Comparison of ENCODE assay signal across 32 mouse cellular contexts in genomic region chr17:3811187-3811586, GRCm38 (mm10).
DNase-seq lines count a peak whose midpoint lies in the region; ATAC-seq and TF ChIP-seq lines count a peak whose summit lies in the region.
"Had no signal": no experiment of that assay in that cellular context is flagged by ENCODE, and none has a peak within 500 bp of the region (broad histone marks: within the 10 kb centered on the region; RNA-seq: fewer than 3 reads in every experiment).

No protein-coding gene starts in this region.

- peaks cover 18% of the 10 kb centered on the region for H3K4me1 ChIP-seq in forebrain, embryonic 10.5 days
- H3K4me1 ChIP-seq in forebrain, embryonic 16.5 days (replicated peaks; ENCODE audit: control insufficient read depth, insufficient read depth, low read length): peaks cover 5% of the 10 kb centered on the region
- no peaks in the 10 kb centered on the region for H3K4me1 ChIP-seq in midbrain, embryonic 14.5 days (ENCODE audit: control insufficient read depth, insufficient read depth, low read length)
- no peaks in the 10 kb centered on the region for H3K4me1 ChIP-seq in midbrain, embryonic 11.5 days (ENCODE audit: control insufficient read depth, insufficient read depth, low read length)
- no peaks in the 10 kb centered on the region; the same call in 1 of the 2 replicates for H3K4me1 ChIP-seq in forebrain, embryonic 12.5 days
- H3K4me1 ChIP-seq in forebrain, postnatal 0 days (ENCODE audit: insufficient read depth): no peaks in the 10 kb centered on the region
- no peaks in the 10 kb centered on the region for H3K4me1 ChIP-seq in neural tube, embryonic 15.5 days
- H3K4me1 ChIP-seq: embryonic facial prominence, embryonic 13.5 days; heart, embryonic 10.5 days; heart, embryonic 15.5 days; limb, embryonic 10.5 days; limb, embryonic 15.5 days; liver, embryonic 13.5 days had no signal

- no peak overlapping the region for H3K9ac ChIP-seq in forebrain, embryonic 16.5 days (replicated peaks; ENCODE audit: low read depth, low read length)
- no peak overlapping the region for H3K9ac ChIP-seq in midbrain, embryonic 14.5 days (replicated peaks; ENCODE audit: low read length)
- H3K9ac ChIP-seq in midbrain, embryonic 11.5 days (ENCODE audit: low read length): no peak overlapping the region
- no peak overlapping the region for H3K9ac ChIP-seq in forebrain, embryonic 12.5 days
- no peak overlapping the region for H3K9ac ChIP-seq in forebrain, postnatal 0 days
- no peak overlapping the region for H3K9ac ChIP-seq in neural tube, embryonic 15.5 days (replicated peaks)
- H3K9ac ChIP-seq: embryonic facial prominence, embryonic 13.5 days; heart, embryonic 15.5 days; limb, embryonic 15.5 days; liver, embryonic 13.5 days; neural tube, embryonic 13.5 days had no signal

- H3K4me2 ChIP-seq in forebrain, embryonic 16.5 days (ENCODE audit: low read length): no peak overlapping the region
- H3K4me2 ChIP-seq in midbrain, embryonic 14.5 days (ENCODE audit: low read length): no peak overlapping the region
- no peak overlapping the region for H3K4me2 ChIP-seq in midbrain, embryonic 11.5 days
- no peak overlapping the region for H3K4me2 ChIP-seq in forebrain, embryonic 12.5 days
- H3K4me2 ChIP-seq in forebrain, postnatal 0 days (ENCODE audit: low read depth): no peak overlapping the region
- no peak overlapping the region for H3K4me2 ChIP-seq in neural tube, embryonic 15.5 days
- H3K4me2 ChIP-seq: embryonic facial prominence, embryonic 13.5 days; heart, embryonic 15.5 days; limb, embryonic 15.5 days; liver, embryonic 13.5 days; neural tube, embryonic 13.5 days had no signal

- H3K27me3 ChIP-seq in forebrain, embryonic 10.5 days (ENCODE audit: poor library complexity, severe bottlenecking): no peaks in the 10 kb centered on the region
- no peaks in the 10 kb centered on the region for H3K27me3 ChIP-seq in forebrain, embryonic 16.5 days (replicated peaks; ENCODE audit: control insufficient read depth, insufficient read depth, low read length)
- no peaks in the 10 kb centered on the region for H3K27me3 ChIP-seq in midbrain, embryonic 14.5 days (ENCODE audit: control insufficient read depth, insufficient read depth, low read length)
- H3K27me3 ChIP-seq in midbrain, embryonic 11.5 days (ENCODE audit: control insufficient read depth, insufficient read depth, low read length): no peaks in the 10 kb centered on the region
- H3K27me3 ChIP-seq in forebrain, embryonic 12.5 days: no peaks in the 10 kb centered on the region
- H3K27me3 ChIP-seq in forebrain, postnatal 0 days (ENCODE audit: insufficient read depth, low read length): no peaks in the 10 kb centered on the region
- H3K27me3 ChIP-seq in neural tube, embryonic 15.5 days (replicated peaks): no peaks in the 10 kb centered on the region
- H3K27me3 ChIP-seq: embryonic facial prominence, embryonic 13.5 days; heart, embryonic 15.5 days; limb, embryonic 15.5 days; liver, embryonic 13.5 days; neural tube, embryonic 13.5 days had no signal

- no peak for ATAC-seq in forebrain, embryonic 16.5 days
- no peak for ATAC-seq in midbrain, embryonic 14.5 days (ENCODE audit: low FRiP score, low TSS enrichment)
- ATAC-seq in midbrain, embryonic 11.5 days (ENCODE audit: low FRiP score): no peak
- ATAC-seq in forebrain, embryonic 12.5 days (ENCODE audit: low FRiP score): no peak; the same call in 1 of the 2 replicates
- no peak for ATAC-seq in forebrain, postnatal 0 days
- ATAC-seq in neural tube, embryonic 15.5 days (ENCODE audit: low FRiP score): no peak
- ATAC-seq: intestine, embryonic 16.5 days had no signal

- 32% methylated on average over 2 of the region's 2 CpGs for WGBS in forebrain, embryonic 10.5 days
- WGBS in forebrain, embryonic 16.5 days: 4% methylated on average over 2 of the region's 2 CpGs
- 58% methylated on average over 2 of the region's 2 CpGs for WGBS in midbrain, embryonic 14.5 days
- WGBS in midbrain, embryonic 11.5 days: 72% methylated on average over 2 of the region's 2 CpGs
- 10% methylated on average over 2 of the region's 2 CpGs for WGBS in forebrain, embryonic 12.5 days
- WGBS in forebrain, postnatal 0 days: 12% methylated on average over 2 of the region's 2 CpGs
- 45% methylated on average over 2 of the region's 2 CpGs for WGBS in neural tube, embryonic 15.5 days

- H3K27ac ChIP-seq in forebrain, embryonic 10.5 days: peak overlapping the region; percentile 11; the same call in 1 of the 2 replicates
- no peak overlapping the region for H3K27ac ChIP-seq in forebrain, embryonic 16.5 days (ENCODE audit: low read length)
- H3K27ac ChIP-seq in midbrain, embryonic 14.5 days (replicated peaks; ENCODE audit: low read depth, low read length): no peak overlapping the region
- no peak overlapping the region for H3K27ac ChIP-seq in midbrain, embryonic 11.5 days (ENCODE audit: low read depth, low read length)
- 0 out of 2 replicates have a peak overlapping the region, but pooled peaks have one; percentile 14 for H3K27ac ChIP-seq in forebrain, embryonic 12.5 days
- H3K27ac ChIP-seq in forebrain, postnatal 0 days (ENCODE audit: low read depth, low read length): no peak overlapping the region
- no peak overlapping the region for H3K27ac ChIP-seq in neural tube, embryonic 15.5 days (replicated peaks)
- H3K27ac ChIP-seq: embryonic facial prominence, embryonic 13.5 days; heart, embryonic 10.5 days; heart, embryonic 15.5 days; limb, embryonic 10.5 days; limb, embryonic 15.5 days; liver, embryonic 13.5 days; neural tube, embryonic 13.5 days; stomach, postnatal 0 days had no signal

- no peaks in the 10 kb centered on the region for H3K36me3 ChIP-seq in forebrain, embryonic 10.5 days (replicated peaks)
- no peaks in the 10 kb centered on the region for H3K36me3 ChIP-seq in forebrain, embryonic 16.5 days (ENCODE audit: control insufficient read depth, insufficient read depth)
- H3K36me3 ChIP-seq in midbrain, embryonic 14.5 days (ENCODE audit: control insufficient read depth, insufficient read depth, low read length): no peaks in the 10 kb centered on the region
- no peaks in the 10 kb centered on the region for H3K36me3 ChIP-seq in midbrain, embryonic 11.5 days (ENCODE audit: control insufficient read depth, insufficient read depth, low read length)
- no peaks in the 10 kb centered on the region for H3K36me3 ChIP-seq in forebrain, embryonic 12.5 days (replicated peaks)
- no peaks in the 10 kb centered on the region for H3K36me3 ChIP-seq in forebrain, postnatal 0 days (ENCODE audit: insufficient read depth)
- no peaks in the 10 kb centered on the region for H3K36me3 ChIP-seq in neural tube, embryonic 15.5 days
- H3K36me3 ChIP-seq: embryonic facial prominence, embryonic 13.5 days; heart, embryonic 10.5 days; heart, embryonic 15.5 days; limb, embryonic 10.5 days; limb, embryonic 15.5 days; liver, embryonic 13.5 days; neural tube, embryonic 13.5 days had no signal

- no peak overlapping the region for H3K4me3 ChIP-seq in forebrain, embryonic 10.5 days
- no peak overlapping the region for H3K4me3 ChIP-seq in forebrain, embryonic 16.5 days (replicated peaks; ENCODE audit: low read length)
- H3K4me3 ChIP-seq in midbrain, embryonic 14.5 days (replicated peaks; ENCODE audit: low read depth, low read length): no peak overlapping the region
- H3K4me3 ChIP-seq in midbrain, embryonic 11.5 days (ENCODE audit: low read depth, low read length): no peak overlapping the region
- no peak overlapping the region for H3K4me3 ChIP-seq in forebrain, embryonic 12.5 days (replicated peaks)
- H3K4me3 ChIP-seq in forebrain, postnatal 0 days (ENCODE audit: low read depth, low read length): no peak overlapping the region
- no peak overlapping the region for H3K4me3 ChIP-seq in neural tube, embryonic 15.5 days (replicated peaks)
- H3K4me3 ChIP-seq: embryonic facial prominence, embryonic 13.5 days; erythroblast, embryonic 14.5 days; heart, embryonic 10.5 days; heart, embryonic 15.5 days; limb, embryonic 10.5 days; limb, embryonic 15.5 days; liver, embryonic 13.5 days; neural tube, embryonic 13.5 days had no signal

- no peak for DNase-seq in forebrain, embryonic 10.5 days (ENCODE audit: extremely low spot score, low spot score)
- peak; percentile 18 for DNase-seq in midbrain, embryonic 14.5 days
- no peak for DNase-seq in midbrain, embryonic 11.5 days (ENCODE audit: low spot score, missing footprints)
- peak; percentile 28 for DNase-seq in forebrain, postnatal 0 days
- DNase-seq: adrenal gland, postnatal 14 days; B cell, adult 2 months; cerebellum, adult 18-20 months; cerebellum, postnatal 36 days; gastrocnemius, postnatal 25 days; heart, adult 11 months; kidney, adult 9 months; kidney, postnatal 10 days; layer of hippocampus, adult 9-11 months; liver, embryonic 13.5 days; lung, adult 18-20 months; lung, postnatal 10 days; retina, postnatal 1 day; right cerebral cortex, postnatal 25 days; thymus, adult 18-20 months; thymus, postnatal 25 days had no signal

- no peak for TF ChIP-seq CTCF in forebrain, postnatal 0 days (IDR thresholded peaks at IDR 0.05; ENCODE audit: low read depth)

- H3K9me3 ChIP-seq in forebrain, embryonic 10.5 days: no peaks in the 10 kb centered on the region
- no peaks in the 10 kb centered on the region for H3K9me3 ChIP-seq in forebrain, embryonic 16.5 days (ENCODE audit: control insufficient read depth, low read length)
- H3K9me3 ChIP-seq in midbrain, embryonic 14.5 days (ENCODE audit: control insufficient read depth, low read length): no peaks in the 10 kb centered on the region
- no peaks in the 10 kb centered on the region for H3K9me3 ChIP-seq in midbrain, embryonic 11.5 days (ENCODE audit: control insufficient read depth, low read length)
- H3K9me3 ChIP-seq in forebrain, embryonic 12.5 days: no peaks in the 10 kb centered on the region
- H3K9me3 ChIP-seq in forebrain, postnatal 0 days (ENCODE audit: low read length): no peaks in the 10 kb centered on the region
- no peaks in the 10 kb centered on the region for H3K9me3 ChIP-seq in neural tube, embryonic 15.5 days (replicated peaks)
- H3K9me3 ChIP-seq: embryonic facial prominence, embryonic 13.5 days; heart, embryonic 10.5 days; heart, embryonic 15.5 days; limb, embryonic 10.5 days; limb, embryonic 15.5 days; liver, embryonic 13.5 days; neural tube, embryonic 13.5 days had no signal

Comparison
In these comparisons a context has a peak if more than half of its experiments do, and no peak if none do; other contexts are left out.
1. DNase-seq: peak in midbrain, embryonic 14.5 days (single experiment) and forebrain, postnatal 0 days (single experiment); none in forebrain, embryonic 10.5 days (single experiment) and midbrain, embryonic 11.5 days (single experiment).
2. H3K27ac ChIP-seq: peak in forebrain, embryonic 10.5 days (single experiment) and forebrain, embryonic 12.5 days (single experiment); none in forebrain, embryonic 16.5 days (single experiment), midbrain, embryonic 14.5 days (single experiment), midbrain, embryonic 11.5 days (single experiment), forebrain, postnatal 0 days (single experiment) and neural tube, embryonic 15.5 days (single experiment).